Mouse (Mus musculus): ENCODE measurements around the gene Thra.
A peak's percentile ranks its signal among the peaks of the same experiment; 100 is the strongest.

Thra gene

DNA sequence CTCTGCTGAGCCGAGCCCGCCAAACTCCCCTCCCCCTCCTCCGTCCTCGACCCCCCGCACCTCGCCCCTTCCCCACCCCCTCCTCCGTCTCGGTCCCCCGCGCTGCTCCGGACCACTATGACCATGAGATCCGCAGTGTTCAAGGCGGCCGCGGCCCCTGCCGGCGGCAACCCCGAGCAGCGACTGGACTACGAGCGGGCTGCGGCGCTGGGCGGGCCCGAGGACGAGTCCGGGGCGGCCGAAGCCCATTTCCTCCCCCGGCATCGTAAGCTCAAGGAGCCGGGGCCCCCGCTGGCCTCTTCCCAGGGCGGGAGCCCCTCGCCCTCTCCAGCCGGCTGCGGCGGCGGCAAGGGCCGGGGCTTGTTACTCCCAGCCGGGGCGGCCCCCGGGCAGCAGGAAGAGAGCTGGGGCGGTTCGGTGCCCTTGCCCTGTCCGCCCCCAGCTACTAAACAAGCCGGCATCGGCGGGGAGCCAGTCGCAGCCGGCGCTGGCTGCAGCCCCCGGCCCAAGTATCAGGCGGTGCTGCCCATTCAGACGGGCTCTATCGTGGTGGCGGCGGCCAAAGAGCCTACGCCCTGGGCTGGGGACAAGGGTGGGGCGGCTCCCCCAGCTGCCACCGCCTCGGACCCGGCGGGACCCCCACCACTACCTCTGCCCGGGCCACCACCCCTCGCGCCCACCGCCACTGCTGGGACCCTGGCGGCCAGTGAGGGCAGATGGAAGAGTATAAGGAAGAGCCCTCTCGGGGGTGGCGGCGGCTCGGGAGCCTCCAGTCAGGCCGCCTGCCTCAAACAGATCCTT lies 55.5 kb downstream of the Thra start:
- DNase-seq (ENCODE audit: low spot score) = peak; percentile 60

DNA sequence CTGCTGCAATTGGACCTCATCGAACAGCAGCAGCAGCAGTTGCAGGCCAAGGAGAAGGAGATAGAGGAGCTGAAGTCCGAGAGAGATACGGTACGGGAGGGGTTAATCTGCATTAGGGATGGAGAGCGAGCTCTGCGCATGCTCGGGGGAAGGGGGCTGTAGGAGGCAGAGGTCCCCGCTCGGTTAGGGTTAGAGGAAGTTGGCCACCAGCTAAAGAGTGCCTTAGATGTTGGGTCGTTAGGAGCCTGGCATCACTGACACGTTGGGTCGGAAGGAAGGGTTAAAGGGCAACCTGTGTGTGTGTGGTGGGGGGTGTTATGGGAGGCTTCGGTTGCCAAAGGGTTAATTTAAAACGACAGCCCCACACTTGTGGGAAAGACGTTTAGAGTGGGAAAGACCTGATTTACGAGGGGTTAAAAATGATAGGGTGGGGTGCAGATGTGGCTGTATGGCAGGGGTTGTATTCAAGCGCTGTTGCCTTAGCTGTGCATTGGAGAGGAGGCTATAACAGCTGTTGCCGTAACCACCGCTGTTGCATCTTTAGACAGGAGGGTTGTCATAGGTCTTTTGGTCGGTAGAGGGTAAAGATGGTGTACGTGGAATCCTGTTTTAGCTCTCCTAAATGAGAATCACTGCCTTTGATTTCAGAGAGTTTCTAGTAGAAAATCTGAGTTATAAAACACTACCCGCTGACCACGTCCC lies 56.2 kb downstream of the Thra start:
- DNase-seq (ENCODE audit: low spot score) = peak; percentile 90

DNA sequence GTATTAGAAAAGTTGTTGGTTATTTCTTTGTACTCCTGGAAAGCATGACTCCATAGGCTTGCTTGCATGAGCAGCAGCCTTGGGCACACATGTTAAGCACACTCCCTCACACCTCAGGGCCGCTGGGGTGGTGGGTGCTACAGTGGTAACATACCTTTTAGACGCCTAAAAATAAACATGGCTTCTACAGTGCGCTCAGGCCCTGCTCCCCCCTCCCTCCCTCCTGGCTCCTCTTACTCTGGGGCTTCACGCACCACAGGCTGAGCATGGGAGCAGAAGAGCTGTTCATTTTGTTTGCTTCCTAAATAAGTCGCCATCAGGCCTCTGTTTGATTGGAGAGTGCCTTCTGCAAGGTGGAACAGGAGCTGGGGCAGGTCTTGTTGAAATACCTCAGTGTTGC lies 56.9 kb downstream of the Thra start:
- no peak for DNase-seq (ENCODE audit: low spot score)

DNA sequence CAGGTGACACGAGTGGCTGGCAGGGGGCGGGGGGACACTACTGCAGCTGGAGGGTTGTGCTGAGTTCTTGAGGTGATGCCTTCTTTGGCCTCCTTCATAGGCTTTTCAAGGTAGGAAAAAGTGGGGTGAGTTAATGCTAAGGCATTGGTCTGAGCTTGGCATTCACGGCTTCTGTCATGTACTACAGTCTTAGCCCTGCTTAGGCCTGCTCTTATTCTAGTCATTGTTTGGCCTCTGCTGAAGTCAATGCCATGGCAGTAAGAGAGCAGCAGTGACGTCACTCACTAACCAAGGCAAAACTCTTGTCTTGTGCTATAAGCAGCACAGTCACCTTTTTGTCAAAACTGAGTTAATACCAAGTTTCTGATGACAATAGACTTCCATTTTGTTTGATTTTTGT lies 57.5 kb downstream of the Thra start:
- DNase-seq (ENCODE audit: low spot score) = no peak

DNA sequence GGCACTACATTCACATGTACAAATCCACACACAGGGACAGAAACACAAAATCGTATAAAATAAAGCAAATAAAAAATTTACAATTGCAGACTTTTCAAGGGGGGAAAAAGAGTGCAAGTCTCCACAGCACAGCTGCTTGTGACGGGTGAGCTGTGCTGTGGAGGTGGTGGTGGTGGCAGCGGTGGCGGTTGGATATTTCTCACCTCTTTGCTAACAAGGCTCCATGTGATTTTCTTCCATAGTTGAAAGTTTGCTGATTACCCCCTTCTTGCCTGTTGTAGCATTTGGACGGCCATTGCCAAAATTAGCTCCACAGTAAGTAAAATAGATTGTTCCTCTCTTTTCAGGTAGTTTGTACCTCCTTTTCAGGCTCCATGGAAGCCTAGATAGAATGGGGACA lies 64.2 kb downstream of the Thra start, which contains the start of gene Casc3:
Casc3 (plus strand) TSS at position 301 of the 400 bp plus-strand sequence.
- DNase-seq (ENCODE audit: low spot score) = no peak

DNA sequence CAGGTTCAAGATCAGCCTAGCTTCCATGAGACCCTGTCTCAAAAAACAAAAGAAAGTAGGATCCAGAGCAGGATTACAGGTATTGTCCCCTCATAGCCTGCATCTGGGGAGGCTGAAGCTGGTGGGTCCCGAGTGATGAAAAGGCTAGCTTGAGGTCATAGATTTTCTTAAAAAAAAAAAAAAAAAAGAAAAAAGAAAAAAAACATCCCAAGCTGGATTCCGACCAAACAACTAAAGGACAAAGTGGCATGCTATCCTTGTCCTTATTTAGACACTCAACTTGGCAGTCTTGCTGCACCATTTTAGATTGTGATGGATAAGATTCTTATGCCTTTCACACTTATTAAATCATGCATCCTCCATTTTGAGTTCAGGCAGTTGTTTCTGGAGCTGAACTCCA lies 68.0 kb downstream of the Thra start:
- DNase-seq (ENCODE audit: low spot score) = no peak

DNA sequence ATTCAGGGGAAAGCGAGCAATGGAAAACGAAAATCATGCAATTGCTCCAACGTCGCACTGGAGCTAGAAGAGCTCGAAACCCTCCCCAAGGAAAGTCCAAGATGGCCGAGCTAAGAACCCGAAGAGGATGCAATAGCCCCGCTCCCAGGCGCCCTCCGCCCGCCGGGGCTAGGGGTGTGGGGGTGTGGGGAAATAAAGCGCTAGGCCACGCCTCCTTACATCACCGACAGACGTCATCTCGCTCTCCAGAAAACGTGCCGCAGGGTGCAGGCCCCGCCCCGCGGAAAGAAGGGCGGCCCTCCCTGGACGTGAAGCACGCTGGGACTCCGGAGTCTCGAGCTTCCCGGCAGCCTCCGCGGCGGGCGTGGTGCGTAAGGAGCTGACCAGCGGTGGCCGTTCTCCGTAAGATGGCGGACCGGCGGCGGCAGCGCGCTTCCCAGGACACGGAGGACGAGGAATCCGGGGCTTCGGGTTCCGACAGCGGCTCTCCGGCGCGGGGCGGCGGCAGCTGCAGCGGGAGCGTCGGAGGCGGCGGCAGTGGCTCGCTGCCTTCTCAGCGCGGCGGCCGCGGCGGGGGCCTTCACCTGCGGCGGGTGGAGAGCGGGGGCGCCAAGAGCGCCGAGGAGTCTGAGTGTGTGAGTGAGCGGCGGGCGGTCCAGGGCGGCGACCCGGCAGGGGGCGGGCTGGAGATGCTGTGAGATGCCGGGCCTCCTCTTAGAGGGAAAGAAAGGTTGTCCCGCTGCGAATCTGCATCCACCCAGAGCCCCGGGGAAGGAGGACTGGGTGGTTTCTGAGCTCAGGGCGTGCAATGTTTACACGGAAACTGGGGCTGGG lies 69.2 kb downstream of the Thra start:
- peak; percentile 99 for DNase-seq (ENCODE audit: low spot score)

DNA sequence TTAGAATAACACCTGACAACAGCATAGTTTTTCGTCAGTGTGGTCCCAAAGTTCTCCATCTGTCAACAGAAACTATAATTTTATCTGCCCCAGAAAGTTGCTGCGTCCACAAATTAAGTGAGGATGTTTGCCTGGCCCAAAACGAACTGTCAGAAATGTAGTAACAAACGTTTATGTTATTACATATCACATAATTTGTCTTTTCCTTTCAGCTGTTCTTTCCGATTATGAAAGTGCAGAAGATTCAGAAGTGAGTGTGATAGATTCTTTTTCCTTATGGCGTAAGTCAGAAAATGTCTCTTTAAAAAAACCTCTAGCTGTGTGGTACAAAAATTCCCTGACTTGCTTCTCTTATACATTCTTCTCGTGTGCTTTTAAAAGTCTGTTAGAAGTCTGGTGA lies 70.2 kb downstream of the Thra start:
- DNase-seq (ENCODE audit: low spot score) = no peak

DNA sequence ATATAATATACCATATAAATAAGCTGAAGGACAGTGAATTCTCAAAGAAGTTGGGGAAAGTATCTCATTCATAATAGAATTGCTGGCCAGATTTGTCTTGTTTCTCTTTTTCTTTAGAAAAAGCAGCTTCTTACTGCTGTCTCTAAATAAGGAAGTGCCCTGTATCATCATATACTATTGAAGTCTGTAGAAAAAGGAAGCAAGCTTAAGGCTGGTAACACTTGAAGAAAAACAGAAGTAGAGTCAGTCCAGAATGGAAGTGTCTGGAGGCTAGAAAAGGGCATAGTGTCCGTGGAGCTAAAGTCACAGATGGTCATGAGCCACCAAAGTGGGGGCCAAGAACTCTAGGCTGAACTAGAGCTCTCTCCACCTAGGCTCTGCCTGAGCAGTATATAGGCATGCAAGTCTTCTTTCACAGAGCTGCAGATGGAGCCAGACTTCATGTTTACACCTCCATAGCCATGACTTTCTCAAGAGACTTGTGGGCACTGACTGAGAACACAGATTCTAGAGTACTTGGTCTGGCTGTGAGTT lies 76.3 kb downstream of the Thra start:
- DNase-seq (ENCODE audit: low spot score) = no peak

Data from embryo, embryonic 10.5 days (tissue).